Mouse (Mus musculus) E14TG2a.4 (cell line): Measurements from ENCODE around the gene Rpp14.

Experiments
- CTCF ChIP-seq: conservative IDR thresholded peaks from 2 replicates; pipeline ENCODE4 v1.5.1; 2014; ENCODE audit warnings: low read length
- NANOG ChIP-seq: IDR thresholded peaks from 2 replicates; pipeline ENCODE4 v1.6.1; 2014; ENCODE audit warnings: borderline replicate concordance, low read length, mixed read lengths
- POU5F1 ChIP-seq: IDR thresholded peaks from 2 replicates; pipeline ENCODE4 v1.6.1; 2014; ENCODE audit warnings: low read length, borderline replicate concordance

DNA sequence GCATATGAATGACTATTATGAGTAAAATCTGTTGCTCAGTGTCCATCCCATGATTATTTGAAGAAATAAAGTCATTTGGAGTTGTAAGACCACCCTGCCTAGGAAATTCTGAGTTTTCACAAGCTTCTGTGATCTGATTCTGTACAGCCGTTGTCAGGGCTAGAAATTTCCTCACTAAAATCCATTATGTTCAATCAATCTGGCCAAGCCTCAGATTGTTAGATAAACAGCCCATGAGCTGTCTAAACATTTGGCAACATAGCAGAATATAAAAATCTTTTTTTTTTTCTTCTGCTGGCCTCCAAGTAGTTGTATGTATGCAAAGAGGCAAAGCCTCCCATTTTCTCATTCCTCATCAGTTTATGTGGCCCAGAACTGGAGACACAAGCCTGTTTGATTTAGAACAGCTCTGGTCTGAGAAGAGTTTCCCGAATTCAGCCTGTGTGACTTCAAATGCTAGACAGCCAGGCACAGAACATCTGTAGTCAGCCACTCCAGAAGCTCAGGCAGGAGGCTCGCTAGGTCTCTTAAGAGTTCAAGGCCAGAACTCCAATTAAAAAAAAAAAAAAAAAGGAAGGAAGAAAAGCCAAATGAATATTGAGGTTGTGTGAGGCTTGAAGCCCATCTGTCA lies 14.9 kb downstream of the Rpp14 start:
- TF ChIP-seq CTCF = no peak
- TF ChIP-seq NANOG = no peak
- no peak for TF ChIP-seq POU5F1
